Mouse (Mus musculus): ENCODE results near the gene Cd70.
"Not testable (repeated sequence)": the region's sequence is repeated elsewhere in the genome, so short reads cannot be mapped to it uniquely, and the experiment has no call there.

Cd70 gene

DNA sequence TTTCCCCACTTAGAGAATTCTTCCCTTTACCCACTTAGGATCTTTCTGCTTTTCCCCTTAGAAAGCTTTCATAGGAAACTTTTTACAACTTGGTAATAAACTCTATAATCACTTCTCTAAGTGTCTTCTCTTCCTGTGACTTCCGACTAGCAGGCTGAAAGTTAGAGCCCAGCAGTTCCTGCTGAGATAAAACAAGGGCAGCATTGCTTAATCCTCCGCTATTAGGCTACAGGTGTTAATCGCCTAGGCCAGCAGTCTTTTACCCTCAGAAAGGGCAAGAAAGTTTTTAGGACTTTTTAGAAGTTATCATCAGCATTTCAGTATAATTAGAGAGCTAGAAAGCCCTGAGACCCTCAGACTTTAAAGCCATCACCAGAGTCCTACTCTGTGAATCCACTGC is 15.6 kb downstream of the Cd70 start:
- DNase-seq: not testable (repeated sequence)

DNA sequence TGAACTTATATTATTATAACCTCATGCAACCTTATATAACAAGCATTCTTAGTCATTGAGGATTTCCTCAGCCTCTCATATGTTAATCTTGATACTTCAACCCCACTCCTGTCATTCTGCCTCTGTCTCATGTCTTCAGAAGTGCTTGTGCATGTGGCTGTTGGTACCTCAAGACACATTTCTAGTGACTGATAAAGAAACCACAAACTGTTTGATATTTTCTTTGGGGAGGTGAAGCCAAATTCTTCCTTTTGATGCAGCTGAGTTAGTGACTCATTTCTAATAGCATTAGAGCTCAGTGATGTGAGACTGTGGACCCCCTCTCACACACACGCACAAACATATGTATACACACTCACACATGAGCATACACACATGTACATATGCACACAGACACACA is 17.8 kb downstream of the Cd70 start:
- DNase-seq: no peak

DNA sequence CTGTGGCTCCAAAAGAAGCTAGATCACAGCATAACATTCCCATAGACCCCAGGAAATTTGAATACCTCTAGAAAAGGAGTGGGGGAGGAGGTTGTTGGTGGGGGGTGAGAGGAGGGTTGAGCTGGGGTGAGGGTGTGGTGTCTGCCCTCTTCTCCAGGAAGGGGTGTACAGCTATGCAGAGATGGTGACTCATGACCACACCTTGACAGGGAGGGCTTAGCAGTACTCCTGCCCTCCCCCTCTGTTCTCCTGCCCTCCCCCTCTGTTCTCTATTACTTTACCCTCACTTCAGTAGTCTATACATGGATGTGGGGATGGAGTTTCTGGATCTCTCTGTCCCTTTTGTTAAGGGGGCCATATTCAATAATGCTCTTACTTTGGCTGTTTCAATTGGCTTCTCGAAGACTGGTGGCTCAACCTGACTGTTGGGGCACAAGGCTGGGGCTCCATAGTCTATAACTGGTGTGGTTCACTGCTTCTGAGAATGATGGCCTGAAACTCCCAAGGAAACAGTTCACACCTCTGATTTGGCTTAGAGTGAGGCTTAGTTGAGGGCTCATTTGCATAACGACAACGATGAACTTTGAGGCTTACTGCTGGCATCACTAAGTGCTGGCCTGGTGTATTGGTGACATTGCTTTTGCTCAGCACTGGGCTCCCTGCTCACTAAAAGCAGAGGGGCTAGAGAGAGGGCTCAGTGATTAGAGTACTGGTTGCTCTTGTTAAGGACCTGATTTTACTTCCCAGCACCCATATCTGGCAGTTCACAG is 23.5 kb downstream of the Cd70 start:
- no peak for DNase-seq

- DNase-seq: no peak
These were observed 24.8 kb downstream of the Cd70 start for GRCm38 (mm10) chr17:57124792-57125191.

DNA sequence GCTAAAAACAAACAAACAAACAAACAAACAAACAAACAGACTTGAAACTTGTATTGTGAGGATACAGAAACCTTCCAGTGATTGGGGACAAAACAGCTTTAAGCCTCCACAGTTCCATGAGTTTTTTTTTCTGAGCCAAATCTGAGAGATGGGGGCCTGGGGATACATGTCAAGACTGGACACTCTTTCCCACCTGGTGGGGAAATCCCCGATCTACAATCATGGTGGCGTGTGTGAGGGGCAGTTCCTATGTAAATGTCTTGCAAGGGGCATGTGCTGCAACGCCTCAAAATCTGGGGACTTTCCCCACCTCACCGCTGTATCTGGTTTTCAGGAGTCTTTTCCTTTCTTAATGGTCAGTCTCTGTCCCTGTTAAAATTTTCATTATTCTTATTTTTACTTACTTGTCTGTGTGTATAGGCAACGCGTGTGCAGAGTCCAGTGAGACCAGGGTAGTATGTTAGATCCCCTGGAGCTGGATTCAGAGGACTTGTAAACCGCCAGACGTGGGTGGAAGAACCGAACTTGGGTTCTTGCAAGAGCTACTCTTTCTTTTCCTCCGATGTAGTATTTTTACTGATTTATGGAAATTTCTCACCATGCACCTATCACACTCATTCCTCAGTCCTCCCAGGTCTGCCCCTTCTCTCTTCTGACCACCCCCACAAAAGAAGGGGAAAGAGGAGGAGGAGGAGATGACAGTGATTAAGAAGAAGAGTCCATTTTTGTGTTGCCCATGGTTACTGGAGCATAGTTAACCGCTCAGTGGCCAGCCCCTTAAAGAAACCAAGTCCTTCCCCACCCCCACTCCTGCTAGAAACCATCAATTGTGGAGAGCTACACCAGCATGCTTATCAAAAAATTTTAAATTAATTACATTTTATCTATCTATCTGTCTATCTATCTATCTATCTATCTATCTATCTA is 26.1 kb downstream of the Cd70 start:
- DNase-seq: no peak

DNA sequence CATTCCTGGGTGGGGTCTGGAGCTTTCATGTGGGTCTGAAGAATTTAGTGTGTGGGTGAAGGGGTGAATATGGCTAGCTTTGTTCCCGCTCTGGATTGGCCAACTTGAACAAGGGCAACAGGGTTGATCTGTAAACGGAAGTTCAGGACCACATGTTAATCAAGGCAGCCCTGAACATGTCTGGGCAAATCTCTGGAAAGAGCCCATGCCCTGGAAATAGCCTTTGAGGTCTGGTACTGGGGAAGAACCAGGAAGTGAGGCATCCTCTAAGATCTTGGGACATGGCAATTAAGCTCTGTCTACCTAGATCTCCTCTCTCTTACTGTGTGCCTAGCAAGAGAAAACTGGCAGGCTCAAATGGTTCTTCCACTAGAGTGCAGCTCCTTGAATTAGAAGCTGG is 27.7 kb downstream of the Cd70 start:
- no peak for DNase-seq

- no peak for DNase-seq
These were observed 30.8 kb downstream of the Cd70 start for GRCm38 (mm10) chr17:57118524-57119349.

DNA sequence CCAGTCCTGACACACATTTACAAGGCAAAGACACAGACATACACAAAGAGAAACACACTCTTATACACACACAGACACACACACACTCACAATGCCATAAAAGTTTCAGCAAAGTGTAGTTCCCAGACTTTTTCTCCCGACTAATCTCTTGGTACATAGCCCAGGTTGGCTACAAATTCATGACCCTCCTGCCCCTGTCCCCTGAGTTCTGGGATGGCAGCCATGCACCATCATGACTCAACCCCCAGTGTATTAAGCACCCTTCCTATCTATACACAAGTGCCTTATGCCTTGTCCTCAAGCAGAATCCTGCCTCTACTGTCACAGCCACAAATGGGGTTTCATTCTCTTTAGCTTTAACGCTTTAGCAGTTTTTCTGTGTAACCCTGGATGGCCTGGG is 32.8 kb downstream of the Cd70 start:
- no peak for DNase-seq

DNA sequence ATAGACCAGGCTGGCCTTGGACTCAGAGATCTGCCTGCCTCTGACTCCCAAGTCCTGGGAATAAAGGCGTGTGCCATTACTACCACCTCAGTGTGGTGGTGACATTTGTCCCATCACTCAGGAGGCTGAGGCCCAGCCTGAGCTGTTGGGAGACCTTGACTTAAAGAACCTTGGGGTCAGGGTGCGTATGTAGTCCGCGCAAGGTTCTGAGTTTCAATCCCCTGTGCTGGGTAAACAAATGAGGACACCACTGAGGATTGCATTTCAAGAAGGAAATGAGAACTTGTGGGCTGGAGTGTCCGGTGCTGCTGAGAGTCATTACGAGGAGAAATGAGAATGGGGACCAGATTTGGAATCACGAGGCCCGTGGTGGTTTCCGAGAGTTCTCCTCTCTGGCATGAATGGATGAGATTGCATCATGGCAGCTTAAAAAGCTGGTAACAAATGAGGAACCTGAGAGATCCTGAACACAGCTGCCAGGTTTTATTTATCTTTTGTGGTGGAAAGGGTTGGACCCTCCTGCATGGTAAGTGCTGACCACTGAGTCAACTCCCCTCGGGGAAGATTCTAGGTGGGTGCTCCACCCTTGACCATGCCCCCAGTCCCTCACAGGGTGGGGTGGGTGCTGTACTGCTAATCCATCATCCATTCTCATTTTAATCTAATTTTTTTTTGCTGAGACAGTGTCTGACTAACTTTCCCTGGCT is 36.7 kb downstream of the Cd70 start:
- peak; percentile 48 to 49 for DNase-seq

DNA sequence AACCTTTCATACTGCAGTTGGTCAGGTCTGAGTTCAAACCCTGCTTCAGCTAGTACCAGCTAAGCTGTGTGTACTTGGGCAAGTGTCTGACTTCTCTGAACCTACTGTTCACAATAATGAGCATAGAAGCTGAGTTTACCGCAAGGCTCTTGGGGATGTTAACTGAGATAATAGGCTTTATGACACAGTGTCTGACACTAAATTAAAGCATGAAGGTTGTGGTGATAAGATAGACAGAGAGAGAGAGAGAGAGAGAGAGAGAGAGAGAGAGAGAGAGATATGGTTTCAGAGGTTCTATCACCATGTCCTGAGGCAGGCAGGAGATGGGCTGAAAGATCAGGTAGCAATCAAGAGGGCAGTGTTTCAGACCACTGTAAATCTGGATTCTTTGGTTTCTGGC is 39.6 kb downstream of the Cd70 start:
- DNase-seq: no peak

- DNase-seq: no peak
These were observed 40.9 kb downstream of the Cd70 start for GRCm38 (mm10) chr17:57108666-57109171.

- no peak for DNase-seq
These were observed 41.4 kb downstream of the Cd70 start for GRCm38 (mm10) chr17:57108040-57108665.

DNA sequence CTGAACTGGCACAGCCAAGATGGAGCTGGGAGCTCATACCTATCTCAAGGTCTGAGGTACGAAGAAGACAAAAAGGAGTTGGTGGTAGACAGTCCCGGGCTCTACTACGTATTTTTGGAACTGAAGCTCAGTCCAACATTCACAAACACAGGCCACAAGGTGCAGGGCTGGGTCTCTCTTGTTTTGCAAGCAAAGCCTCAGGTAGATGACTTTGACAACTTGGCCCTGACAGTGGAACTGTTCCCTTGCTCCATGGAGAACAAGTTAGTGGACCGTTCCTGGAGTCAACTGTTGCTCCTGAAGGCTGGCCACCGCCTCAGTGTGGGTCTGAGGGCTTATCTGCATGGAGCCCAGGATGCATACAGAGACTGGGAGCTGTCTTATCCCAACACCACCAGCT is 42.5 kb downstream of the Cd70 start:
- DNase-seq: no peak

DNA sequence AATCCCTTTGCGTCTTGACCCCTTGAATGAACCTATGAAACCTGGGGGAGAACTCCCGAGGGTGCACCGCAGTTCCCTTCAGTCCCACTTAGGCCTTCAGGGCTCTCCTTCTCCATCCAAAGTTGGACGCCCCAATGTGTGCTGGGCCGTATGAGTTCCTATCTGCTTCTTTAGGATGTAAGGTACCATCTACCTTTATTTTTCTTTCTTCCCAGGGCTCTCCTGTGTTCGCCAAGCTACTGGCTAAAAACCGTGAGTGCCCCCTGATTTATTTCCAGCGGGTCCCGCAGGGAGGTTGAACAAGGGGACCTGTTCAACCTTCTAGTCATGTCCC is 43.6 kb downstream of the Cd70 start:
- DNase-seq: no peak

DNA sequence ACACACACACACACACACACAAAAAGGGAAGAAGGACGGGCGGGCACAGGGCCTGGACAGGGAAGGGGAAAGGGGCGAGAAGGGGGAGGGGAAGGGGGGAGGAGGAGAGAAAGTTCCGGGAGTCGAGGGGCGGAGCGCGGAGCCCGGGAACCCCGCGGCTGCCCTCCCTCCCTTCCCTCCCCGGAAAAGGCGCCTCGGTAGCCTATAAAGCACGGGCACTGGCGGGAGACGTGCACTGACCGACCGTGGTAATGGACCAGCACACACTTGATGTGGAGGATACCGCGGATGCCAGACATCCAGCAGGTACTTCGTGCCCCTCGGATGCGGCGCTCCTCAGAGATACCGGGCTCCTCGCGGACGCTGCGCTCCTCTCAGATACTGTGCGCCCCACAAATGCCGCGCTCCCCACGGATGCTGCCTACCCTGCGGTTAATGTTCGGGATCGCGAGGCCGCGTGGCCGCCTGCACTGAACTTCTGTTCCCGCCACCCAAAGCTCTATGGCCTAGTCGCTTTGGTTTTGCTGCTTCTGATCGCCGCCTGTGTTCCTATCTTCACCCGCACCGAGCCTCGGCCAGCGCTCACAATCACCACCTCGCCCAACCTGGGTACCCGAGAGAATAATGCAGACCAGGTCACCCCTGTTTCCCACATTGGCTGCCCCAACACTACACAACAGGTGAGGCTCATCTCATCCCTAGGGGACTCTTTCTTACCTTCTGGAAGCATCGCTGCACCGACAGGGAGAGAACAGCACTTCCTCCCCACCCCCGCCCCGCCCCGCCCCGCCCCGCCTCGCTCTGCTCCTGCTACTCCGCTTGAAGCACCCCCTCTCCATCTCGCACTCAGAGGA is 44.2 kb downstream of the Cd70 start, which contains the start of gene Tnfsf9:
Gene Tnfsf9, plus strand, starts transcription at position 145 of the 854 bp plus-strand sequence.
- DNase-seq: peak; percentile 32 to 34

- DNase-seq: no peak
These were observed 45.1 kb downstream of the Cd70 start for GRCm38 (mm10) chr17:57104496-57104895.

DNA sequence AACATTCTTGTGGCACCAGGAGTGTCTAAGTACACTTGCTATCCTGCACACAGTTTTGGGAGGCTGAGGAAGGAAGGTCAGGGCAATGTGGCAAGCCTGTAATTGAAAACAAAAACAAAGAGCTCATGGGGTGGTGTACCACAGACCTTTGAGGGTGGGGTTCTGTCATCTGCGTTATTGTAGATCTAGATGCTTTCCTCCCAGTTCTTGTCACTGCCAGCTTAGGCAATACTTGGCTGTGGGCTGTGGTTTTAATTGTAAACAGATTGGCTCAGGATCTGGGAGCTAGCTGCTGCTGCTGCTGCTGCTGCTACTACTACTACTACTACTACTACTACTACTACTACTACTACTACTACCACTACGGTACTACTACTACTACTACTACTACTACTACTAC is 47.3 kb downstream of the Cd70 start:
- no peak for DNase-seq

DNA sequence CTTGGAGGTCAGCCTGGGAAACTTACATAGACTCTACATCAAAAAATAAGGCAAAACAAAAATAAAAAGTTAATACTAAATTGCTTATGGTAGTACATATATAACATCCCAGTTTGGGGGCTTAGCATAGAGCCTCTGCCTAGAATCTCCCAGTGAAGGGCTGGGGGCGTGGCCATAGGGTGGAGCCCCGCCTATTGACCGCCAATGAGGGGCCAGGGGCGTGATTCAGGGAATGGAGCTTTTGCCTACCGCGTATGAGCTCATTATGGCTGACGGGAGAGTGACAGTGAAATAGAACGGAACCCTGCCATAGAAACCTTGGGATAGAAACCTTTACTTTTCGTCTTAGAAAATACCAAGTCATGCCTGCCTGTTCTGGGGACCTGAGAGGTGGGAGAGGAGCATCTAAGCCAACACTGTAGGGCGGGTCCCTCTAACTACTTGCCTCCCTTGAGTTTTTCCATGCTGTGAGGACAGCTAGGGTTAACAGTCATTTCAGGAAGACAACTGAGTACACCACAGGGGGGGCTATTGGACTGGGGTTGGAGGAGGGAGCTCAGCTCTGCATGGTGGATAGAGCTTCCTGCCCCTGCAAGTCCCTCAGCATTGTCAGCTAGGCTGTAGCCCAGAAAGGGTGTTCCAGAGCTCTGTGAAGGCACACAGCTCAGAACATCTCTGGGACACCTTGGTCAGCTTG is 49.8 kb downstream of the Cd70 start:
- no peak for DNase-seq

GRCm38 (mm10) chr17:57098321-57098720 is 51.3 kb downstream of the Cd70 start:
- no peak for DNase-seq

GRCm38 (mm10) chr17:57096623-57096920 is 53.0 kb downstream of the Cd70 start:
- DNase-seq: peak; percentile 79 to 81
